Mouse (Mus musculus): ENCODE data around the gene Adam22.
"Not testable (repeated sequence)": the region's sequence is repeated elsewhere in the genome, so short reads cannot be mapped to it uniquely, and the experiment has no call there.

The Adam22 gene

DNA sequence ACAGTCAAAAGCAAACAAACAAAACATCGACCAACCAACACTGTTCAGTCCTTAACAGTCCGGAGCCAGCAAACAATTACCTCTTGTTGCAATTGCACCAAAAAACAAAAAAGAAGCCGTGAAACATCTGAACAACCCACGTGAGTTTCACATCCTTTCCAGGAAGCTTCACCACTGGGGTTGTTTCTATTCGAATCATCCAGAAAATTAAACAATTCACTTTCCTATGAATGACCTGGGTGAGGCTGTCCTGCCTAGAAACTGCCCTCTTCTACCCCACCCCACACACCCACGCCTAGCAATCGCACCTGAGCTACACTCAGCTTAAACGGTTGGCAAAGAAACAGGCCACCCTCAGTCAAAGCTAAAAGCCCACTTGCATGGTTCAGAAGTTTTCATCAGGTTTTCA, 312.2 kb downstream of the Adam22 start:
- DNase-seq, result no peak

DNA sequence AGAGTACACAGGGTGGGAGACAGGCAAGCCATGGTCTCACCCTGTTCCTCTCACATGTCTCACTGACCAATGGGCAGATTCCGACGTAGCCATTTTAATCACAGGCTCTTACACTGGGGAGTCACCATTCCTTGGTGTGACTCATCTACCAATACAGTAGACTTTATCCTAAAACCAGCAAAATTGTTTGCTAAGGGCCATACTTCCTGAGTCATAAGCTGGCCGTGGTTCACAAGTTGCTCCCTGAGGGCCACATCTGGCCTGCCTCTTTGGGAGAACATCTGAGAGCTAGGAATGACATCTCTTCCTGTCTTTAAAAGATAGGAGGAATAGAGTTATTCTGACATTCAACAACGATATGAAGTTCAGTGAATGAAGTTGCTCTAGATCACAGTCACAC, 314.1 kb downstream of the Adam22 start:
- DNase-seq, result no peak

DNA sequence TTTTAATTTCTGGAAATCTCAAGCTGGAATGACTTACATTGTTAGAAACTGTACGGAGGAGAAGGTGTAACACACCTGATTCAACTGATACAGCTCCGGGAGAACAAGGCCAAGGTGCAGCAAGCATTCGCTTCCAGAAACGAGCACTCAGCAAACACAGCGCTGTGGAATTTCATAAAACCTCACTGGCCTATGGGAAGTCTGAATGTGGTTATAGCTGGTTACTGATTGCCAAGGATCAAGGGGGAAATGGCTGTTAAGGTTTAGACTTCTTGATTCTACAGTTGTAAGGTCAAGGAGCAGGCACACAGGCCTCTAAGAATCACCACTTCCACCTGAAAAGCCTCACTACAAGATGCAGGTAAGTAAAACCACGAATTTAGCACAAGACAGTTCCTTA, 322.1 kb downstream of the Adam22 start, which contains the start of gene Sri:
Gene Sri (plus strand): TSS at position 224 of the 400 bp plus-strand sequence.
- DNase-seq, result no peak

DNA sequence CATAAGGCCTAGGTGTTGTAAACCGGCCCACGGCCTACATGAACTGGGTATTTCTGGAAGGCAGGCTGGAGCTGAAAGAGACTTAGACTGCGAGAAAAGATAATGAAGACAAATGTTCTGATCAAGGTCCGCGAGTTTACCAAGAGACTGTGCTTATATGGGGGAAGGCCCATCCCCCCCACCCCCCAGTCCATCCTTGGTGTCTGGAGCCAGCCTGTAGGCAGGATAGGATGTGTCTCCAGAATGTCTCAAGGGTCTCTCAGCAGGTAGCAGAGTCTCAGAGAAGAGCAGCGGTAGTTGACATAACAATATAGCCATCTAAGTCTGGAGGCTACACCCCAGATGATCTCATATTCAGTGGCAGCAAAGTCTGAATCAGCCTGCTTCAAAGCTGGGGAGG, 333.4 kb downstream of the Adam22 start:
- not testable (repeated sequence) for DNase-seq

Measured in right cerebral cortex, postnatal 4 days (tissue).